Mouse (Mus musculus): ENCODE results near the gene Aipl1. TPM values are rescaled to one million over a fixed set of nuclear protein-coding genes. Genes with fewer than 3 reads are reported as not detected.
A peak's percentile ranks its signal among the peaks of the same experiment; 100 is the strongest.

Aipl1 gene
- polyA plus RNA-seq, 1 experiment from 2014 or later, result 0.11 TPM

DNA sequence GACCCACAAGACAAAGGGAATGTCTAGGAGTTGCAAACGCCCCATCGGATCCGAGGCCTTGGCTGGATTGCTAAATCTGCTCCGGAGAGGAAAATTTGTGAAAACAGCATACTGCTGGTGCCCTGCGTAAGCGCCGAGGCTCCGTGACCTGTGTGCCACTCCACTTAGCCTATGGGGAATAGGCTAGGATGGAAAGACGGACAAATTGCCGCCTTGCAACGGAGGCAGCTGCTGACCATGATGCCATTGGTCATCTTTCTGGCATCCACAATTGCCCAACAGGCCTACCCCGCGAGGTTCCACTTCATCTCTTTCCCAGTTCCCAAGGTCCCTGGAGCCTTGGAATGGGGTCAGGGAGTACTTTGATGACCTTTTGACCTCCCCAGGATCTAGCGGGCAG, 5.3 kb upstream of the Aipl1 start:
- H3K27me3 ChIP-seq (replicated peaks; ENCODE audit: control insufficient read depth, insufficient read depth, low read length), result no peaks in the 10 kb centered on the region
- under 1% methylated on average over 14 of the region's 14 CpGs for WGBS
- peaks cover 12% of the 10 kb centered on the region for H3K4me1 ChIP-seq (ENCODE audit: control insufficient read depth, insufficient read depth, low read length)
- no peak overlapping the region for H3K27ac ChIP-seq (replicated peaks; ENCODE audit: low read depth, low read length)
- ATAC-seq (ENCODE audit: low read depth) (no peak), DNase-seq (ENCODE audit: low spot score) (no peak)
- no peaks in the 10 kb centered on the region for H3K9me3 ChIP-seq (ENCODE audit: control insufficient read depth, low read length)
- H3K9ac ChIP-seq (ENCODE audit: low read depth, low read length), result peak overlapping the region; percentile 70
- H3K4me3 ChIP-seq (ENCODE audit: low read depth, low read length), result peak overlapping the region; percentile 69
- H3K36me3 ChIP-seq (ENCODE audit: control insufficient read depth, insufficient read depth, low read length), result peaks cover 19% of the 10 kb centered on the region; the same call in 1 of the 2 replicates
- peak overlapping the region; percentile 95 for H3K4me2 ChIP-seq (ENCODE audit: low read depth, low read length)

DNA sequence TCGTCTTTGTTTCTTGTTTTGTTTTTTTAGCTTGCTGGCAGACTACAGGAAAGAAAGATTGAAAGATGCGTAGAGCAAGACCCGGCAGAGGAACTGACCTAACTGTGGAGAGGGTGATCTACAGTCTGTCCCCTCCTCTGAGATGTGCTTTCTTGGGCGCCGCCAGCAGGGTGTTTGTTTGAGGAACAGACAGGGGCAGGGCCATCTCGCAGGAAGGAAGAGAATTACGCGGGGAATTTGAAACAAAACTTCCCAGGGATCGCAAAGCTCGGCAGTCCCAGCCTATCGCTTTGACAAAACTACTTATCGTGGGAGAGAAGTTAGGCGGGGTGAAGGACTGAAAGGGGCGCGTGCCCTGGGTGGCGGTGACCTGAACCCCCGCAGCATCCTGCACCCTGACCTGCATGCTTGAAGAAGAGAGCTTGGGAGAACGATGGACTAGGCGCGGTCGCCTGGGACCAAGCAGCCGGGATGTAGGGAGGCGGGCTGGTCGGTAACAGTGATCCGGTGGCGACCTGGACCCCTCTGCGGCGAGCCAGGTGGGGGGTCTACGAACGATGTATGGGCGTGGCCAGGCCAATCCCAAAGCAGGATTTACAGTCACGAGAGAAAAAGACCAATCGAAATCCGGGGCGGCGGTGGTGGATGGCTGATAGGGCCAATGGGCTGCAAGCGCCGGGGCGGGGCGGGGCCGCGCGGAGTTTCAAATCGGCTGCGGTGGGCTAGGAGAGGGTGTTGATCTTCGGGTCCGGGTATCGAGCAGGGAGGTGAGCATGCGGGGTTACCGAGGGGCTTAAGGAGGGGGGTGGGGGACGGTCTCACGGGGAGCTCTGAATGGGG, 4.7 kb upstream of the Aipl1 start, which contains the start of gene Pimreg:
TSS of gene Pimreg (plus strand) at position 265 of the 840 bp plus-strand sequence.
- Histone ChIP-seq H3K9me3 (ENCODE audit: control insufficient read depth, low read length) (no peaks in the 10 kb centered on the region), H3K27ac (replicated peaks; ENCODE audit: low read depth, low read length) (peak within 1 kb of the TSS; percentile 44; the same call in 1 of the 2 replicates), H3K4me2 (ENCODE audit: low read depth, low read length) (peak within 1 kb of the TSS; percentile 95), H3K36me3 (ENCODE audit: control insufficient read depth, insufficient read depth, low read length) (peaks cover 19% of the 10 kb centered on the region; the same call in 1 of the 2 replicates), H3K4me1 (ENCODE audit: control insufficient read depth, insufficient read depth, low read length) (peaks cover 12% of the 10 kb centered on the region), H3K9ac (ENCODE audit: low read depth, low read length) (peak within 1 kb of the TSS; percentile 70), H3K27me3 (replicated peaks; ENCODE audit: control insufficient read depth, insufficient read depth, low read length) (no peaks in the 10 kb centered on the region), H3K4me3 (ENCODE audit: low read depth, low read length) (peak within 1 kb of the TSS; percentile 69)
- ATAC-seq (ENCODE audit: low read depth) (peak; percentile 95), DNase-seq (ENCODE audit: low spot score) (peak; percentile 96)
- 0% methylated on average over 44 of the region's 52 CpGs for WGBS

DNA sequence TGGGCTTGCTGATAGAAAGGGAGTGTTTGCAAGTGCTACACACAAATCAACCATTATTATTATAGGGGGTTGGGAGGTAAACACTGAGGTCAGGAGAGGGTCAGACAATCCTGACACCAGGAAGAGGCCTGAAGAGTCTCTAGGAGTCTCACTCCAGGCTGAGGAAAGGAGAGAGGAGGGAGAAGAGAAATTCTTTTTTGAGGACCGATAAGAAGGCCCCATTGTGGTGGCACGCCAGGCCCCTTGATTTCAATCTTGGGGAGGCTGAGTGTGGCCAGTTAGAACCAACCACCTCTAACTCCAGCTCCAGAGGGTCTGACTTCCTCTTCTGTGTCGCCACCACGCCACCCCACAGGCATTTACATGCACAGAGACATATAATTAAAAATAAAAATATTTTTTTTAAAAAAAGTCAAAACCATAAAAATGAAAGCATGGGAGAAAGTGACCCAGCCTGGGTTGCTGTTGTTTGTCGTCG, 4.0 kb upstream of the Aipl1 start:
- Histone ChIP-seq H3K4me1 (ENCODE audit: control insufficient read depth, insufficient read depth, low read length) (peaks cover 12% of the 10 kb centered on the region), H3K9me3 (ENCODE audit: control insufficient read depth, low read length) (no peaks in the 10 kb centered on the region), H3K36me3 (ENCODE audit: control insufficient read depth, insufficient read depth, low read length) (peaks cover 12% of the 10 kb centered on the region; the same call in 1 of the 2 replicates), H3K27me3 (replicated peaks; ENCODE audit: control insufficient read depth, insufficient read depth, low read length) (no peaks in the 10 kb centered on the region), H3K27ac (replicated peaks; ENCODE audit: low read depth, low read length) (peak overlapping the region; percentile 44; the same call in 1 of the 2 replicates), H3K9ac (ENCODE audit: low read depth, low read length) (peak overlapping the region; percentile 70), H3K4me2 (ENCODE audit: low read depth, low read length) (peak overlapping the region; percentile 95), H3K4me3 (ENCODE audit: low read depth, low read length) (peak overlapping the region; percentile 69)
- WGBS, result 13% methylated on average over 6 of the region's 6 CpGs
- ATAC-seq (ENCODE audit: low read depth) (no peak), DNase-seq (ENCODE audit: low spot score) (no peak)

DNA sequence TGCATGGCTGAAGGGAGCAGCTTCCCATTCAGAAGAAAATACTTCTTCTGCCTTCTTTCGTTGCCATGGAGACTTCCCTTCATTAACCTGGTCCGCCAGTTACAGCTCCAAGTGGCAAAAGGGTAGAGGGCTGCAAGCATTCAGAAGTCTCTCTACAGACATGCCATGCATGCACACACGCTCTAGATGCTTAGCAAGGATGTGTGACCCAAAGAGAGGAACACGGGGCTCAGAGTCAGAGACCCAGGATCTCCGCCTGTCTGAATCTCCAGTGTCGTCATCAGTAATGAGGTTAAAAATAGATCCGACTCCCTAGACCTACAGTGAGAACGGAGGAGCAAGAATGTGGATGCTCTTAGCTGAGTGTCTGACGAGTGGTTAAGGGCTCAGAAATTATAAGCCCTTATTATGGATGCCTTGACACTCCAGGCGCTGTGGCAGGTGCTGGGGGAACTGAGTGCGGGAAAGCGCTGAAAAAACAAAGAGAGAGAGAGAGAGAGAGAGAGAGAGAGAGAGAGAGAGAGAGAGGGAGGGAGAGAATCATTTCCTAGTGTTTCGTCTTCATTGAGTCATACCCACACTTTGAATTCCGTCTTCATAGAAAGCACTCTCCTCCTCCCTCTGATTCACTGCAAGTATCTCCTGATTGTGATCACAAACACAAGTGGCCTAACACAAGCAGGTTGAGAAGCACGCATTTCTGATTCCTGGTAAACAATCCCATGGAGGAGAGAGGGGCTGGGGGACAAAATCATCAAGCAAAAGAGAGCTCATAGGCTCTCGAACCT, 2.5 kb upstream of the Aipl1 start:
- no peaks in the 10 kb centered on the region; the same call in 1 of the 2 replicates for H3K36me3 ChIP-seq (ENCODE audit: control insufficient read depth, insufficient read depth, low read length)
- no peak for DNase-seq (ENCODE audit: low spot score)
- 39% methylated on average over 16 of the region's 16 CpGs for WGBS

DNA sequence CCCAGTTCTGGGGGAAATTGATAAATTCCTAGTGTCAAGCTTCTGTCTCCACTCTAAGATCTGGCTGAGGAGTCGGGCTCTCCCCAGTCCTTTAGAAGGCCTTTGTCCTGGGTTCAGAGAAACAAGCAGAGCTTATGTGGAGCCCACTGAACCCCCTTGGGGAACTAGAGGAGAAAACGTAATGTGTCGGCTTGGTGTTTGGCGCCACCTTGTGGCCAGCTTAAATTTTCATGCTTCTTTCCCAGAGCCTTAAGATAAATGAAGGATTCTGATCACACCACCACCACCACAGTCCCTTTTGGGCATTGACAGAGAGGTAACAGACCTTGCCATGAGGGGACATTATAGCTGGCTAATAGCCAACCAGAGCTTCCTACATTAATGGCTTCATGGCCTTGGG, 687 bp upstream of the Aipl1 start:
- H3K9ac ChIP-seq (ENCODE audit: low read depth, low read length), result no peak overlapping the region
- no peaks in the 10 kb centered on the region for H3K27me3 ChIP-seq (replicated peaks; ENCODE audit: control insufficient read depth, insufficient read depth, low read length)
- H3K36me3 ChIP-seq (ENCODE audit: control insufficient read depth, insufficient read depth, low read length), result no peaks in the 10 kb centered on the region
- WGBS, result 4% methylated on average over 4 of the region's 4 CpGs
- H3K4me1 ChIP-seq (ENCODE audit: control insufficient read depth, insufficient read depth, low read length), result peaks cover 5% of the 10 kb centered on the region
- peak; percentile 85 for DNase-seq (ENCODE audit: low spot score)
- no peak overlapping the region for H3K27ac ChIP-seq (replicated peaks; ENCODE audit: low read depth, low read length)
- no peak overlapping the region for H3K4me3 ChIP-seq (ENCODE audit: low read depth, low read length)
- no peak for ATAC-seq (ENCODE audit: low read depth)
- no peak overlapping the region for H3K4me2 ChIP-seq (ENCODE audit: low read depth, low read length)
- H3K9me3 ChIP-seq (ENCODE audit: control insufficient read depth, low read length), result no peaks in the 10 kb centered on the region

More for the DNA sequence above, 2.5 kb upstream of the Aipl1 start:
- ATAC-seq (ENCODE audit: low read depth), result no peak
- Histone ChIP-seq H3K27ac (replicated peaks; ENCODE audit: low read depth, low read length) (no peak overlapping the region), H3K4me3 (ENCODE audit: low read depth, low read length) (no peak overlapping the region), H3K4me2 (ENCODE audit: low read depth, low read length) (no peak overlapping the region), H3K9me3 (ENCODE audit: control insufficient read depth, low read length) (no peaks in the 10 kb centered on the region), H3K9ac (ENCODE audit: low read depth, low read length) (no peak overlapping the region), H3K4me1 (ENCODE audit: control insufficient read depth, insufficient read depth, low read length) (peaks cover 12% of the 10 kb centered on the region), H3K27me3 (replicated peaks; ENCODE audit: control insufficient read depth, insufficient read depth, low read length) (no peaks in the 10 kb centered on the region)

DNA sequence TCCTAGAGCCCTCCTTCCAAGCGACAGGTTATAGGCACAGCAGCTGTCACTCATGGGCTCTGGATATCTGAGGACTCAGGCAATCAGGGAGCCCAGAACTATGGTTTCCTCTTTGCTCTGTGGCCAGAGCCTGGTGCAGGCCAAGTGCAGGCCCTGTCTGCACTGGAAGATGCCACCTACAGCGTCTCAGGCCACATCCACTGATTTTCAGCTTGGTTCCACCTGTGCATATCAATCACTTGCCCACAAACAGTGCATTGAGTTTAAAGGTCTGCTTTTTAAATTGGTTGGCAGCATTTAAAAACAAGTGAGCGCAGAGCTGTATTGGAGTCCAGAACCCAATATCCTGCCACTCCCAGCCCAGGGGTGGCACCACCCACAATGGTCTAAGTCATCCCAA, 4.7 kb downstream of the Aipl1 start:
- 79% methylated on average over 3 of the region's 3 CpGs for WGBS
- Histone ChIP-seq H3K4me2 (ENCODE audit: low read depth, low read length) (no peak overlapping the region), H3K4me3 (ENCODE audit: low read depth, low read length) (no peak overlapping the region), H3K9ac (ENCODE audit: low read depth, low read length) (no peak overlapping the region), H3K9me3 (ENCODE audit: control insufficient read depth, low read length) (no peaks in the 10 kb centered on the region), H3K27me3 (replicated peaks; ENCODE audit: control insufficient read depth, insufficient read depth, low read length) (peaks cover 9% of the 10 kb centered on the region), H3K4me1 (ENCODE audit: control insufficient read depth, insufficient read depth, low read length) (no peaks in the 10 kb centered on the region), H3K27ac (replicated peaks; ENCODE audit: low read depth, low read length) (no peak overlapping the region), H3K36me3 (ENCODE audit: control insufficient read depth, insufficient read depth, low read length) (no peaks in the 10 kb centered on the region)
- no peak for DNase-seq (ENCODE audit: low spot score)
- ATAC-seq (ENCODE audit: low read depth), result no peak

DNA sequence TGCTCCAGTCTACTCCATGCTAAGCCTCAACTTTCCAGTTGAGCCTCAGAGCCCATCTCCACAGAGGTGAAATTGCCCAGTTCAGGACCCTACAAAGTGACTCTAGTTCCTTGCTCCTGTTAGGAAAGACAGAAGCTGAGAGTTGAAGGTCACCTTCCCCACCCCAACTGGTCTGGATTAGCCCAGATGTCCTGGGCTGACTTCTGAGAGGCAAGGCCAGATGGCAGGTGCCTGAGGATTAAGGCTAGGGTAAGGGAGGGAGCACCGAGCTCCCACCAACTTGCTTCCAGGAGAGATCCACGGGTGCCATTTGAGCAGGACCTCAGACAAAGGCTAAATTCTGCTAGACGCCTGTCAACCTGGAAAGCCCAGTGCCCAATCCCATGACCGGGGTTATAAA, 5.2 kb downstream of the Aipl1 start:
- no peak for ATAC-seq (ENCODE audit: low read depth)
- no peak overlapping the region for H3K9ac ChIP-seq (ENCODE audit: low read depth, low read length)
- 72% methylated on average over 4 of the region's 4 CpGs for WGBS

DNA sequence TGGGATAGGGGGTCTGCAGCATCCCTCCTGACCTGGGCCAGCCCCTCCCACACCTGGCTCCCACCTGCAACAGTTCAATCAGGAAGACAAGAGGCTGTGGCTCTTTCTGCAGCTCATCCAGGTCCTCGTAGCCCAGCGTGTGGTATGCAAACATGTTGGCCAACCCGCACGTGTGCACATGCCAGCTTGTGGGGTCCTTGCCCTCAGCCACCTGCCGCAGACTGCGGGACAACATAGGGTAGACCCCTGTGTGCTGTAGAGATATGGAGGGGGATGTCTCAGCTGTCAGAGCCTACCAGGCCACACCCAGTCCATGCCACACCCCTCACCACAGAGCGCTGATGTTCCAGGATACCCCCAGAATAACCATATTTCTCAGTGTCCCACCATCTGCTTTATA, 6.0 kb downstream of the Aipl1 start:
- Histone ChIP-seq H3K4me1 (ENCODE audit: control insufficient read depth, insufficient read depth, low read length) (no peaks in the 10 kb centered on the region), H3K4me2 (ENCODE audit: low read depth, low read length) (no peak overlapping the region), H3K9me3 (ENCODE audit: control insufficient read depth, low read length) (no peaks in the 10 kb centered on the region), H3K9ac (ENCODE audit: low read depth, low read length) (no peak overlapping the region), H3K4me3 (ENCODE audit: low read depth, low read length) (no peak overlapping the region), H3K27me3 (replicated peaks; ENCODE audit: control insufficient read depth, insufficient read depth, low read length) (peaks cover 9% of the 10 kb centered on the region), H3K27ac (replicated peaks; ENCODE audit: low read depth, low read length) (no peak overlapping the region), H3K36me3 (ENCODE audit: control insufficient read depth, insufficient read depth, low read length) (no peaks in the 10 kb centered on the region)
- ATAC-seq (ENCODE audit: low read depth) (no peak), DNase-seq (ENCODE audit: low spot score) (no peak)
- WGBS, result 89% methylated on average over 7 of the region's 7 CpGs

More for the DNA sequence above, 5.2 kb downstream of the Aipl1 start:
- H3K4me2 ChIP-seq (ENCODE audit: low read depth, low read length), result no peak overlapping the region
- DNase-seq (ENCODE audit: low spot score), result no peak
- H3K4me1 ChIP-seq (ENCODE audit: control insufficient read depth, insufficient read depth, low read length), result no peaks in the 10 kb centered on the region
- peaks cover 9% of the 10 kb centered on the region for H3K27me3 ChIP-seq (replicated peaks; ENCODE audit: control insufficient read depth, insufficient read depth, low read length)
- no peaks in the 10 kb centered on the region for H3K36me3 ChIP-seq (ENCODE audit: control insufficient read depth, insufficient read depth, low read length)
- no peak overlapping the region for H3K27ac ChIP-seq (replicated peaks; ENCODE audit: low read depth, low read length)
- H3K4me3 ChIP-seq (ENCODE audit: low read depth, low read length), result no peak overlapping the region
- H3K9me3 ChIP-seq (ENCODE audit: control insufficient read depth, low read length), result no peaks in the 10 kb centered on the region
